Mouse (Mus musculus): Measurements from ENCODE around the gene Agtpbp1. TPM values are rescaled to one million over a fixed set of nuclear protein-coding genes. Genes with fewer than 3 reads are reported as not detected.

The Agtpbp1 gene
- polyA plus RNA-seq, 1 experiment: 5.1 TPM

GRCm38 (mm10) chr13:59453582-59453981 lies 131.4 kb downstream of the Agtpbp1 start:
- whole genome bisulfite sequencing: 91% methylated on average over 6 of the region's 6 CpGs
- TF ChIP-seq CTCF (IDR thresholded peaks at IDR 0.05; ENCODE audit: extremely low read depth, insufficient read depth, insufficient read length, insufficient replicate concordance) (no peak), POLR2A (IDR thresholded peaks at IDR 0.05; ENCODE audit: low read depth, low read length) (no peak)
- no peaks in the 10 kb centered on the region for H3K27me3 ChIP-seq (ENCODE audit: control insufficient read depth, insufficient read depth, low read length)
- DNase-seq (ENCODE audit: low read depth in 1 of 2, low spot score in 2 of 2): no peak
- peaks cover 8% of the 10 kb centered on the region for H3K36me3 ChIP-seq (ENCODE audit: control insufficient read depth, insufficient read depth, low read length)
- no peak overlapping the region for H3K4me3 ChIP-seq (ENCODE audit: extremely low read depth, insufficient read depth, insufficient read length)
- H3K27ac ChIP-seq (ENCODE audit: insufficient read depth, low read length): no peak overlapping the region
- no peaks in the 10 kb centered on the region; the same call in 1 of the 2 replicates for H3K4me1 ChIP-seq (ENCODE audit: control insufficient read depth, insufficient read depth, insufficient read length)

- H3K4me3 ChIP-seq (ENCODE audit: extremely low read depth, insufficient read depth, insufficient read length): no peak overlapping the region
- H3K4me1 ChIP-seq (ENCODE audit: control insufficient read depth, insufficient read depth, insufficient read length): no peaks in the 10 kb centered on the region; the same call in 1 of the 2 replicates
- no peak for DNase-seq (ENCODE audit: low read depth in 1 of 2, low spot score in 2 of 2)
- 83% methylated on average over 2 of the region's 2 CpGs for WGBS
- H3K36me3 ChIP-seq (ENCODE audit: control insufficient read depth, insufficient read depth, low read length): peaks cover 8% of the 10 kb centered on the region
- H3K27ac ChIP-seq (ENCODE audit: insufficient read depth, low read length): no peak overlapping the region
- H3K27me3 ChIP-seq (ENCODE audit: control insufficient read depth, insufficient read depth, low read length): no peaks in the 10 kb centered on the region
- TF ChIP-seq POLR2A (IDR thresholded peaks at IDR 0.05; ENCODE audit: low read depth, low read length) (no peak), CTCF (IDR thresholded peaks at IDR 0.05; ENCODE audit: extremely low read depth, insufficient read depth, insufficient read length, insufficient replicate concordance) (no peak)
These were observed 132.0 kb downstream of the Agtpbp1 start for GRCm38 (mm10) chr13:59453045-59453444.

GRCm38 (mm10) chr13:59450840-59451239 lies 134.2 kb downstream of the Agtpbp1 start:
- no peaks in the 10 kb centered on the region for H3K4me1 ChIP-seq (ENCODE audit: control insufficient read depth, insufficient read depth, insufficient read length)
- no peak overlapping the region for H3K4me3 ChIP-seq (ENCODE audit: extremely low read depth, insufficient read depth, insufficient read length)
- 97% methylated on average over 10 of the region's 10 CpGs for WGBS
- no peaks in the 10 kb centered on the region for H3K27me3 ChIP-seq (ENCODE audit: control insufficient read depth, insufficient read depth, low read length)
- H3K36me3 ChIP-seq (ENCODE audit: control insufficient read depth, insufficient read depth, low read length): peaks cover 10% of the 10 kb centered on the region
- no peak for TF ChIP-seq POLR2A (IDR thresholded peaks at IDR 0.05; ENCODE audit: low read depth, low read length)
- TF ChIP-seq CTCF (IDR thresholded peaks at IDR 0.05; ENCODE audit: extremely low read depth, insufficient read depth, insufficient read length, insufficient replicate concordance): no peak
- H3K27ac ChIP-seq (ENCODE audit: insufficient read depth, low read length): no peak overlapping the region
- no peak for DNase-seq (ENCODE audit: low read depth in 1 of 2, low spot score in 2 of 2)

- Histone ChIP-seq H3K27ac (ENCODE audit: insufficient read depth, low read length) (no peak overlapping the region), H3K27me3 (ENCODE audit: control insufficient read depth, insufficient read depth, low read length) (no peaks in the 10 kb centered on the region)
These were observed 137.9 kb downstream of the Agtpbp1 start for GRCm38 (mm10) chr13:59447130-59447529.

GRCm38 (mm10) chr13:59445179-59445578 lies 139.8 kb downstream of the Agtpbp1 start:
- no peak overlapping the region for H3K4me3 ChIP-seq (ENCODE audit: extremely low read depth, insufficient read depth, insufficient read length)
- TF ChIP-seq CTCF (IDR thresholded peaks at IDR 0.05; ENCODE audit: extremely low read depth, insufficient read depth, insufficient read length, insufficient replicate concordance) (no peak), POLR2A (IDR thresholded peaks at IDR 0.05; ENCODE audit: low read depth, low read length) (no peak)
- DNase-seq (ENCODE audit: low read depth in 1 of 2, low spot score in 2 of 2): no peak
- H3K4me1 ChIP-seq (ENCODE audit: control insufficient read depth, insufficient read depth, insufficient read length): no peaks in the 10 kb centered on the region
- no peak overlapping the region for H3K27ac ChIP-seq (ENCODE audit: insufficient read depth, low read length)
- H3K36me3 ChIP-seq (ENCODE audit: control insufficient read depth, insufficient read depth, low read length): peaks cover 2% of the 10 kb centered on the region
- WGBS: 94% methylated on average over 5 of the region's 5 CpGs
- no peaks in the 10 kb centered on the region for H3K27me3 ChIP-seq (ENCODE audit: control insufficient read depth, insufficient read depth, low read length)

More at GRCm38 (mm10) chr13:59447130-59447529, 137.9 kb downstream of the Agtpbp1 start:
- 52% methylated on average over 7 of the region's 7 CpGs for WGBS
- no peak for TF ChIP-seq POLR2A (IDR thresholded peaks at IDR 0.05; ENCODE audit: low read depth, low read length)
- TF ChIP-seq CTCF (IDR thresholded peaks at IDR 0.05; ENCODE audit: extremely low read depth, insufficient read depth, insufficient read length, insufficient replicate concordance): no peak
- Histone ChIP-seq H3K4me3 (ENCODE audit: extremely low read depth, insufficient read depth, insufficient read length) (no peak overlapping the region), H3K36me3 (ENCODE audit: control insufficient read depth, insufficient read depth, low read length) (peaks cover 5% of the 10 kb centered on the region), H3K4me1 (ENCODE audit: control insufficient read depth, insufficient read depth, insufficient read length) (no peaks in the 10 kb centered on the region)
- no peak for DNase-seq (ENCODE audit: low read depth in 1 of 2, low spot score in 2 of 2)

DNA sequence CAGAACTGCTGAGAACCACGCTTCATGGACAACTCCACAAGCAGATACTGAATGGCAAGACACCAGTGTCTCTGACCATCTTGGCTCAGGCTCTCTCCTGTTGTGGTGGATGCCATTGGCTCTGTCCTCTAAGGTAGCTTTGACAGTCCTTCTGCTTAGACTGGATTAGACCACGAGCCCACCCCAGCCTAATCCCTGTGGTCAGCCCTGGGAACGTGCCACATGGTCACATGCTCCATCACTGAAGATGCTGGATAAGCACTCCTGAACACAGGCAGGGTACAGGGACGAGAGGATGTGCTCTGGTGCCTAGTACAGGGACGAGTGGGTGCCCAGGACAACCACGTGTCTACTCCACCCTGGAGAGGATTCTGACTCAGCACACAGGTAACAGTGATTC lies 140.7 kb downstream of the Agtpbp1 start:
- 83% methylated on average over 6 of the region's 6 CpGs for WGBS
- no peak overlapping the region for H3K27ac ChIP-seq (ENCODE audit: insufficient read depth, low read length)
- DNase-seq (ENCODE audit: low read depth in 1 of 2, low spot score in 2 of 2): no peak
- no peaks in the 10 kb centered on the region for H3K27me3 ChIP-seq (ENCODE audit: control insufficient read depth, insufficient read depth, low read length)
- TF ChIP-seq CTCF (IDR thresholded peaks at IDR 0.05; ENCODE audit: extremely low read depth, insufficient read depth, insufficient read length, insufficient replicate concordance) (no peak), POLR2A (IDR thresholded peaks at IDR 0.05; ENCODE audit: low read depth, low read length) (no peak)
- no peaks in the 10 kb centered on the region for H3K4me1 ChIP-seq (ENCODE audit: control insufficient read depth, insufficient read depth, insufficient read length)
- peaks cover 2% of the 10 kb centered on the region for H3K36me3 ChIP-seq (ENCODE audit: control insufficient read depth, insufficient read depth, low read length)
- H3K4me3 ChIP-seq (ENCODE audit: extremely low read depth, insufficient read depth, insufficient read length): no peak overlapping the region

GRCm38 (mm10) chr13:59439683-59440082 lies 145.3 kb downstream of the Agtpbp1 start:
- Histone ChIP-seq H3K36me3 (ENCODE audit: control insufficient read depth, insufficient read depth, low read length) (no peaks in the 10 kb centered on the region), H3K4me3 (ENCODE audit: extremely low read depth, insufficient read depth, insufficient read length) (no peak overlapping the region), H3K4me1 (ENCODE audit: control insufficient read depth, insufficient read depth, insufficient read length) (no peaks in the 10 kb centered on the region), H3K27me3 (ENCODE audit: control insufficient read depth, insufficient read depth, low read length) (no peaks in the 10 kb centered on the region), H3K27ac (ENCODE audit: insufficient read depth, low read length) (no peak overlapping the region)
- TF ChIP-seq CTCF (IDR thresholded peaks at IDR 0.05; ENCODE audit: extremely low read depth, insufficient read depth, insufficient read length, insufficient replicate concordance) (no peak), POLR2A (IDR thresholded peaks at IDR 0.05; ENCODE audit: low read depth, low read length) (no peak)
- DNase-seq (ENCODE audit: low read depth in 1 of 2, low spot score in 2 of 2): no peak
- WGBS: 80% methylated on average over 1 of the region's 1 CpGs
